ENCODE assay signal across 12 mouse cellular contexts in the genomic region with DNA sequence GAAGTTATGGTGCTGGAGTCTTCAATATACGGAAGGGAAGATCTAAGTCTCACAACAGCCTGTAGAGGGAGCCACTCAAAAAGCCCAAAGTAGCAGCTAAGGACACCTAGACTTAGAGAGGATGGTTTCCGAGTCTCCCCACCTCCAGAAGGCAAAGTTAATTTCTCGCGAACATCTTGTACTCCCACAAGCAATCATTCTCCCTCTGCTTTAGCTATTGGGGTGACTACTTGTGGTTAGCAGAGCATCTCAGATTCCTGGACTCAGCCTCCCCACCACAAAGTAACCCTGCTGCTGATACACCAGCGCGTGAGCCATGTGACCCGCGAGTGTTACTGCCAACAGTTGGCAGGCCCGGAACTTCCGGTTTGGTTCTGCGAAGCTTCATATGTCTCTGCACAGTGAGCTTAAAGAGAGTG. TPM values are rescaled to one million over a fixed set of nuclear protein-coding genes. Genes with fewer than 3 reads are reported as not detected.
DNase-seq lines count a peak whose midpoint lies in the region; ATAC-seq and TF ChIP-seq lines count a peak whose summit lies in the region.
"Had no signal": no experiment of that assay in that cellular context is flagged by ENCODE, and none has a peak within 500 bp of the region (broad histone marks: within the 10 kb centered on the region; RNA-seq: fewer than 3 reads in every experiment).

No protein-coding gene starts in this region.

- peak overlapping the region; percentile 49; the same call in 1 of the 2 replicates for H3K27ac ChIP-seq in layer of hippocampus, adult 2 months
- no peak overlapping the region for H3K27ac ChIP-seq in hindbrain, embryonic 10.5 days
- no peak overlapping the region for H3K27ac ChIP-seq in hindbrain, postnatal 0 days
- H3K27ac ChIP-seq: limb, embryonic 15.5 days; midbrain, embryonic 13.5 days had no signal

- H3K36me3 ChIP-seq in hindbrain, embryonic 10.5 days = no peaks in the 10 kb centered on the region
- H3K36me3 ChIP-seq in hindbrain, postnatal 0 days (ENCODE audit: insufficient read depth, low read length) = no peaks in the 10 kb centered on the region
- H3K36me3 ChIP-seq: midbrain, embryonic 13.5 days had no signal

- peak; percentile 21; the same call in 1 of the 2 replicates for ATAC-seq in neutrophil, adult 5-6 weeks (ENCODE audit: extremely low read depth, insufficient number of reproducible peaks, low FRiP score, poor library complexity, severe bottlenecking)
- no peak for ATAC-seq in hindbrain, postnatal 0 days
- ATAC-seq: midbrain, embryonic 13.5 days had no signal

- no peak overlapping the region for H3K9ac ChIP-seq in hindbrain, postnatal 0 days (replicated peaks; ENCODE audit: low read length)
- H3K9ac ChIP-seq: limb, embryonic 15.5 days; midbrain, embryonic 13.5 days had no signal

- no peak overlapping the region for H3K4me3 ChIP-seq in layer of hippocampus, adult 2 months
- no peak overlapping the region for H3K4me3 ChIP-seq in hindbrain, embryonic 10.5 days
- no peak overlapping the region for H3K4me3 ChIP-seq in hindbrain, postnatal 0 days (ENCODE audit: low read length)
- H3K4me3 ChIP-seq: limb, embryonic 15.5 days; midbrain, embryonic 13.5 days had no signal

- 90% methylated on average over 11 of the region's 11 CpGs for WGBS in hindbrain, embryonic 10.5 days
- WGBS in hindbrain, postnatal 0 days = 95% methylated on average over 11 of the region's 11 CpGs

- H3K9me3 ChIP-seq in hindbrain, embryonic 10.5 days = no peaks in the 10 kb centered on the region
- H3K9me3 ChIP-seq in hindbrain, postnatal 0 days (ENCODE audit: low read length) = no peaks in the 10 kb centered on the region
- H3K9me3 ChIP-seq: limb, embryonic 15.5 days; midbrain, embryonic 13.5 days had no signal

- H3K4me2 ChIP-seq in hindbrain, postnatal 0 days (ENCODE audit: low read depth, low read length) = no peak overlapping the region
- H3K4me2 ChIP-seq: limb, embryonic 15.5 days; midbrain, embryonic 13.5 days had no signal

- H3K27me3 ChIP-seq in hindbrain, embryonic 10.5 days (ENCODE audit: insufficient read depth, poor library complexity, severe bottlenecking) = no peaks in the 10 kb centered on the region
- H3K27me3 ChIP-seq in hindbrain, postnatal 0 days (ENCODE audit: insufficient read depth, low read length) = no peaks in the 10 kb centered on the region
- H3K27me3 ChIP-seq: limb, embryonic 15.5 days; midbrain, embryonic 13.5 days had no signal

- DNase-seq in layer of hippocampus, adult 2 months (ENCODE audit: low spot score in 2 of 2) = no peak
- no peak for DNase-seq in layer of hippocampus, adult 9-11 months
- peak; percentile 91 for DNase-seq in CD4-positive helper T cell, adult 2 months (ENCODE audit: low read depth, low spot score)
- peak; percentile 25 for DNase-seq in ZHBTc4 (ENCODE audit: low read depth, low spot score)
- DNase-seq in hindbrain, embryonic 10.5 days (ENCODE audit: low spot score) = no peak
- DNase-seq in gastrocnemius, postnatal 25 days = no peak
- DNase-seq in hindbrain, postnatal 0 days (ENCODE audit: low spot score) = no peak
- DNase-seq: adrenal gland, postnatal 10 days; cerebellum, postnatal 36 days had no signal

- no peaks in the 10 kb centered on the region for H3K4me1 ChIP-seq in hindbrain, embryonic 10.5 days (replicated peaks)
- no peaks in the 10 kb centered on the region for H3K4me1 ChIP-seq in hindbrain, postnatal 0 days (ENCODE audit: insufficient read depth, low read length)
- H3K4me1 ChIP-seq: limb, embryonic 15.5 days; midbrain, embryonic 13.5 days had no signal

- TF ChIP-seq CTCF in layer of hippocampus, adult 2 months (conservative IDR thresholded peaks at IDR 0.05) = peak; percentile 59
- no peak for TF ChIP-seq CTCF in hindbrain, postnatal 0 days (IDR thresholded peaks at IDR 0.05; ENCODE audit: low read depth)

RNA-seq across cellular contexts. Expression of a gene that starts 28.5 kb away (rescaled TPM):
- 10 to 100 TPM; 18.3 to 18.5 TPM for total RNA-seq in layer of hippocampus, adult 2 months (2021)
- total RNA-seq in neutrophil, adult 5-6 weeks (2017) = 49.9 and 57.6 TPM in 2 replicates
- 12.8 and 14.2 TPM in 2 replicates for polyA plus RNA-seq in hindbrain, embryonic 10.5 days (2016; fragmentation: Nextera tagmentation; extraction: Ambion mirVana)
- 1 to 10 TPM; 4.7 to 5.3 TPM for total RNA-seq in gastrocnemius, postnatal 25 days (2021)
- 6.1 and 7.5 TPM in 2 replicates for total RNA-seq in hindbrain, postnatal 0 days (2014; rRNA removed)
- polyA plus RNA-seq in hindbrain, postnatal 0 days (2015; fragmentation: Nextera tagmentation; extraction: Ambion mirVana) = 6.6 and 7.8 TPM in 2 replicates

Comparison
In these comparisons a context has a peak if more than half of its experiments do, and no peak if none do; other contexts are left out.
1. DNase-seq: peak in CD4-positive helper T cell, adult 2 months (single experiment) and ZHBTc4 (single experiment); none in layer of hippocampus, adult 2 months (0 of 2), layer of hippocampus, adult 9-11 months (single experiment), hindbrain, embryonic 10.5 days (single experiment), gastrocnemius, postnatal 25 days (single experiment) and hindbrain, postnatal 0 days (single experiment).